Mouse (Mus musculus): ENCODE data around the gene Gria4. TPM values are rescaled to one million over a fixed set of nuclear protein-coding genes. Genes with fewer than 3 reads are reported as not detected.

The Gria4 gene
- 0.22 and 0.37 TPM in 2 replicates for polyA plus RNA-seq (2012; rRNA removed)

GRCm38 (mm10) chr9:4795544-4796288 is at the start of gene Gria4:
TSS of gene Gria4 (minus strand) at chr9:4796234.

GRCm38 (mm10) chr9:4375828-4376639 is 420.0 kb downstream of the Gria4 start, which contains the start of gene Msantd4:
TSS of gene Msantd4 (plus strand) at chr9:4376562.

Measured in colon, adult 2 months (tissue).